Mouse (Mus musculus): ENCODE measurements around the gene Pcbd2. TPM values are rescaled to one million over a fixed set of nuclear protein-coding genes. Genes with fewer than 3 reads are reported as not detected.

Pcbd2 gene
- total RNA-seq, 2 experiments from 2014 or later: 24.0 to 27.5 TPM

DNA sequence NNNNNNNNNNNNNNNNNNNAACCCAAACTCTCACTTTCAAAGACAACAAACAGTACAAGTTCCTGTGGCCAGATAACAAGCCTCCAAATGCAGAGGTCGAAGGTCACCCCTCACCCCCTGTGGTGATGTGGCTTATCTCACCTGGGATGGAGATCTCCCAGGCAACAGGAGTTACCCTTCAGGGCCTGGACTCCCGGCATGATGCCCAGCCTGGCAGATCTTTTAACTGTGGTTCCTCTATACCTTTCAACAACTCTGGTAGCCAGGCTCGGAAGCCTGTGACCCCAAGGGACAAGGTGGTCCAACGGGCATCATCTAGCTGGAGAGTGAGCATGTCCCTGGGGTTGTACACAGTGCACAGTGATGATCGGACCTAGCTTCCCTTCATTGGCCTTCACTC, 95.3 kb downstream of the Pcbd2 start:
- no peak for DNase-seq (ENCODE audit: low spot score in 2 of 2)
- intact Hi-C loops (cut with DNase I): no loop called here

DNA sequence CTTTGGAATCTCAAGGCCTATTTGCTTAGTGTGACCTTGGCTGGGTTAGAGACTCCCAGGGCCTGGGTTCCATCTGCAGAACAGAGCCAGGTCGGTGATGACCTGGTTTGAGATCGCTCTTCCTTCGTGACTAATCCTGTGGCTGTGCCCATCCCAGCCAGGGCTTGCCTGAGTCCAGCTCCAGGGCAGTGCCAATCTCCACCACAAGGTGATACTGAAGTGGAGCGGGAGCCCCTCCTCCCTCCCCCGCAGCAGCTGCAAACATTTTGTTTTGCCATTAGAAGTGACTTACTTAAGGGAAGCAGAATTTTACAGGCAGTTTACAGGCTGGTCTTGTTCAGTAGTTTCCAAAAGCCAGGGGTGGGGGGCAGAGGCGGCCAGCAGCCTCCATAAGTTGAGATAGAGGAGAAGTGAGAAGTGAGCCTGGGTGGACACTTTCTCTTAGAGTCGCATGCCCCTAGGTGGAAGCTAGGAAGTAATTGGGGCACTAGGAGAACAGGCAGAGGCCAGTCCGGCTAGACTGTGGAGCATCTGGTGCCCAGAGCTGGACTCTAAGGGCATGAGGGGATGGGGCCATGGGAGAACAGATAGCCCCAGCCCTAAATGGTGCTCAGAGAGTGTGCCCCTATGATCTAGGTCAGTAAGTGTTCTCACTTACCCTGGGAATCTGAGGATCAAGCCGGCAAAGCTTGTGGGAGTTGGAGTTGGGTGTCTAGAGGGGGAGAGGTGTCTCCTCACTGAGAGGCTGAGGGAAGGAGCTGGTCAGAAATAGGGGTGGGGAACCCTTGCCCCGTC, 97.2 kb downstream of the Pcbd2 start:
- DNase-seq (ENCODE audit: low spot score in 2 of 2): no peak
- intact Hi-C loops (cut with DNase I): no loop called here

DNA sequence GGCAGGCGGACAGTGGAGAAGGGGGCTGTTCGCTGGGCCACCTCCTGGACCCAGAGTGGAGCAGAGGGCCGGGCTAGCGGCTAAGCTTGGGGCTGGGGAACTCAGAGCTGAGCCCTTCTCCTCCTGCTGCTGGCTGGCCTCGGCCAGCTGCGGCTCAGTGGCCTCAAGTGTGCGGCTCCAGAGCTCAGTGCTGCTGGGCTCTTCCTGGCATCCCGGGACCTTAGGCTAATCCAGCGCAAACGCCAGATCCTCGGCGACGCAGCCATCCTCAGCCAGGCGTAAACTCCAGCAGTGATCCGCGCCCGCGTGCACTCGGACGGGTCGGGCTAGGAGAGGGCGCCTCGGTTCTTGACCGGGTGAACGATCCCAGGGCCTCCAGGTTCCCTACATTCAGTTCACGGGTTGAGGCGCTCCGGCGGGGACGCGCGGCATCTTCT, 98.1 kb downstream of the Pcbd2 start:
- intact Hi-C loops (cut with DNase I): loop anchor here (5.0 kb wide), 1 partner anchor 432 kb away; no protein-coding TSS in a partner anchor
- no peak for DNase-seq (ENCODE audit: low spot score in 2 of 2)

DNA sequence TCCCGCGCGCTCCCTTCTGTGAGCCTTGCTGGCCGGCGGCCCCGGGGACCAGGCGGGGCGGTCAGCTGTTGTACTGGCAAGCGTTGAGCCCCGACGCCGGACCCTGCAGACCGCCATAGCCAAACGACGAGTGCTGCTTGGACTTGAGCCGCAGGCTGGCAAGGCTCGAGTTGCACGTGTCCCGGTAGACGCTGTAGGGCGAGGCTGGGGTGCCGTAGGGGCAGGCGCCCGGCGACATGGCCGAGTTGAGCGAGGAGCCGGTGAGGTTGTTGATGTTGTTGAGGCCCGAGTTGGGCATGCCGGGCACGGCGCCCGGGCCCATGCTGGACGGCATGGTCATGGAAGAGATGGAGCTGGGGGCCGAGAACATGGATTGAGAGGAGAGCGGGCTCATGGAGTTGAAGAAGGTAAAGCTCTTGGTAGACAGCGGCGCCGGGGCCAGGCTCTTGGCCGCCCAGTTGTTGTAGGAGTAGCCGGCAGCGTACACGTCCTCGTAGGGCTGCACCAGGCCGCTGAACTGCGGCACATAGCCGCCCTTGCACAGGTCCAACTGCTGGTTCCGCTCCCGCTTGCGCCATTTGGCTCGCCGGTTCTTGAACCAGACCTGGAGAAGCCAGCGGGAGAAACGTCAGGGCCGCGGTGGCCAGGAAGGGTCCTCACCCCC, 99.0 kb downstream of the Pcbd2 start:
- intact Hi-C loops (cut with DNase I): loop anchor here (5.0 kb wide), 1 partner anchor 431 kb away; no protein-coding TSS in a partner anchor
- peak in 1 of 2 experiments; percentile 6 for DNase-seq (ENCODE audit: low spot score in 2 of 2)

Other genes with a start within 250 kb of the Pcbd2 start
- gene Dbn1, start 239.3 kb upstream of the Pcbd2 start, total RNA-seq (2021): 100 to 1,000 TPM; 287 to 295 TPM
- gene Pdlim7, start 213.7 kb upstream of the Pcbd2 start, total RNA-seq (2021): 10 to 100 TPM; 89.6 to 96.1 TPM
- 10 to 100 TPM in 1 of 2 experiments, 1 to 10 TPM in 1; 9.7 to 13.2 TPM for gene Dok3, start 198.1 kb upstream of the Pcbd2 start, total RNA-seq (2021)
- gene Ddx41, start 190.7 kb upstream of the Pcbd2 start, total RNA-seq (2021): 10 to 100 TPM; 53.6 to 58.0 TPM
- 10 to 100 TPM; 67.0 to 84.3 TPM for gene Fam193b, start 156.2 kb upstream of the Pcbd2 start, total RNA-seq (2021)
- 100 to 1,000 TPM; 129 to 134 TPM for gene Tmed9, start 153.6 kb upstream of the Pcbd2 start, total RNA-seq (2021)
- 10 to 100 TPM; 22.9 to 25.5 TPM for gene B4galt7, start 127.5 kb upstream of the Pcbd2 start, total RNA-seq (2021)
- 10 to 100 TPM; 40.7 to 45.9 TPM for gene Caml, start 104.4 kb upstream of the Pcbd2 start, total RNA-seq (2021)
- 10 to 100 TPM; 39.9 to 44.0 TPM for gene Ddx46, start 92.3 kb upstream of the Pcbd2 start, total RNA-seq (2021)
- 10 to 100 TPM; 81.0 to 85.9 TPM for gene B230219D22Rik, start 34.2 kb upstream of the Pcbd2 start, total RNA-seq (2021)
- gene Txndc15, start 12.7 kb upstream of the Pcbd2 start, total RNA-seq (2021): 10 to 100 TPM; 65.7 to 77.2 TPM
- under 1 TPM; 0.34 to 0.53 TPM for gene Catsper3, start 57.2 kb downstream of the Pcbd2 start, total RNA-seq (2021)
- gene Pitx1, start 108.8 kb downstream of the Pcbd2 start, total RNA-seq (2021): not detected

Measured in left cerebral cortex, postnatal 25 days (tissue).